Mouse (Mus musculus) small intestine, adult 2 months (tissue): Measurements from ENCODE around the gene Slc25a25.

ENCODE experiments used
- CTCF ChIP-seq: fragments of 200-500 bp; IDR thresholded peaks from 2 replicates; pipeline ENCODE4 v1.5.1; 2012; ENCODE audit warnings: low read depth, mild to moderate bottlenecking, control low read depth, inconsistent platforms, low read length, moderate library complexity, mixed read lengths; ENCODE audit not compliant: insufficient replicate concordance, insufficient read length; ENCODE audit errors: extremely low read depth
- POLR2A ChIP-seq: fragments of 200-500 bp; IDR thresholded peaks from 2 replicates; pipeline ENCODE4 v1.6.1; 2012; ENCODE audit warnings: low read depth, mild to moderate bottlenecking, control low read depth, inconsistent platforms, low read length, moderate library complexity

GRCm38 (mm10) chr2:32445535-32445934 is 5.7 kb downstream of the Slc25a25 start:
- TF ChIP-seq CTCF (no peak), POLR2A (no peak)
